Mouse (Mus musculus): ENCODE results near the gene Rassf8.

Rassf8 gene

DNA sequence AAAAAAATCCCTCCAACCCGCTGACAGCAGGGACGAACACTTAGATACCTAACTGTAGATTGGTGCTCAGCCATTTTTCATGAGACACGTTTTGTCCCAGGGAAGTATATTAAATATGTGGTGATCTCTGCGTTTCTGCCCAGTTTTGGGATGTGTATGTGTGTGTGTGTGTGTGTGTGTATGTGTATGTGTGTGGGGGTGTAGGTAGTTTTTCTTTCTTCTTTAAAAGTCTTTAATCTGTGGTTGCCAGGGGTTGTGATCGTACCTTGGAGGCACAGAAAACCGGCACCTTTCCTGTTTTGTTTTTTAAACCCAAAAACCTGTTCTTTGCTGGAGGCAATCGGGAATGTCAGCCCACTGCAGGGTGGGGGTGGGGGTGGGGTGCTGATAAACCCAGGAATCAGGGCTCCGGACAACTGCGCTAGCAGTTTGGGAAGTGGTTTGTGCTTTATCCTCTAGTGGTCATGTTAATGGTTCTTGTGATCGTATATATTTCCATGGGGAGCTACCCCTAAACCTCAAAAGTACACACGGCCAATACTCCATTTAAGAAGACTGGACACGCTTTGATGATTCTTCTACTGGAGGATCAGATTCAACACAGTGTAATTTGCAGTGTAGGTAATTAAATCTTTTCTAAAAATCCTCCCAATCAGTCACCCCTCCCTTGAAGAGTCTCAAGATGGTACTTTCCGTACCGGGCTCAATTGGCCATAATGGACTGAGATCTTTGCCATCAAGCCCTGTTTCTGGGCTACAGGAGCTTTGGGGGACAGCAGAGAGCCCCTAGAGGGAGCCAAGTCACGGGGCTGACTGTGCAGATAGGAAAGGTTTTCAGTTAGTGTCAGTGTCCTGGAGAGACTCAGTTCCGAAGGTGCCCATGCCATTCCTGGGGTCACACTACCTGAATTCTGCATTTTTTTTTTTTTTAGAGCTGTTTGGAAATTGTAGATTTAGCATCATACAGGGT, 1.4 kb downstream of the Rassf8 start:
- DNase-seq: peak; percentile 53 to 58

- peak; percentile 75 to 87 for DNase-seq
These were observed 3.8 kb downstream of the Rassf8 start for GRCm38 (mm10) chr6:145750394-145750793.

GRCm38 (mm10) chr6:145753296-145753695, 6.7 kb downstream of the Rassf8 start:
- DNase-seq: no peak

- peak; percentile 81 to 86 for DNase-seq
These were observed 7.9 kb downstream of the Rassf8 start for GRCm38 (mm10) chr6:145754416-145754815.

DNA sequence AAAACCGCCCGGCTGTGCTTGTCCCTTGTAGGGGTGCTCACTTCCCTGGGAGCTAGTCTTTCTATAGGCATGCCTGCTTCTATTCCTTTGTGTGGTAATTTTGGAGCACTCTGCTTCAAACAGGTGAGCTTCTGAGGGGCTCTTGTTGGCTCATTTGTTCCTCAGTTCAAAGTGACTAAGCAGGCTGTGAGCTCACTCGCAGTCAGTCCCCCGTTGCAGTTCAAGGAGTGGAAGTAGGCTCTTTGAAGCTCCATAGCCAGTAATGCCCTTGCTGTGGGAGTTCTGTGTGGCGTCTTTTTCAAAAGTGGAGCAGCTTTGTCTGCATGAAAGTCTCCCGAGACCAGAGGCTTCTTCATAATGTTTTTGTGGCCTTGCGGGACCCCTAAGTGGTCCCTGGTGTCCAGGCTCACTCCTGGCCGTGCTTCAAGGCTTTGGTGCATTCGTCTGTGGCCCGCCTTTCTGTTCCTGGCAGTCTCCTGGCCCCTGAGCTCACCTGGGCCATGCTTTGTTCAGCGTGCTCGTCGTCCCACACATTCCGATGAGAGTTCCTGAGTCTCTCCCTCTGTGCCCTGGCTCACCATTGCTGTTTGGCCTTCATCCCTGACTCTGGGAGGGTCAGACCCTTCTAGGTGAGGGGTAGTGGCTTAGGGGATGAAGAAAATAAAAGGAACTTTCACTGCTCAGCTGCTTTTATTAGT, 9.5 kb downstream of the Rassf8 start:
- no peak for DNase-seq

- DNase-seq: no peak
These were observed 10.1 kb downstream of the Rassf8 start for GRCm38 (mm10) chr6:145756640-145757005.

GRCm38 (mm10) chr6:145757346-145757745, 10.8 kb downstream of the Rassf8 start:
- no peak for DNase-seq

- no peak for DNase-seq
These were observed 12.1 kb downstream of the Rassf8 start for GRCm38 (mm10) chr6:145758685-145759084.

- DNase-seq: no peak
These were observed 12.9 kb downstream of the Rassf8 start for GRCm38 (mm10) chr6:145759432-145759831.

- no peak for DNase-seq
These were observed 13.9 kb downstream of the Rassf8 start for GRCm38 (mm10) chr6:145760246-145761016.

- no peak for DNase-seq
These were observed 14.8 kb downstream of the Rassf8 start for GRCm38 (mm10) chr6:145761151-145761935.

GRCm38 (mm10) chr6:145762016-145762415, 15.5 kb downstream of the Rassf8 start:
- DNase-seq: no peak

GRCm38 (mm10) chr6:145763051-145763450, 16.5 kb downstream of the Rassf8 start:
- no peak for DNase-seq

GRCm38 (mm10) chr6:145765011-145765410, 18.5 kb downstream of the Rassf8 start:
- DNase-seq: no peak

GRCm38 (mm10) chr6:145766971-145767370, 20.4 kb downstream of the Rassf8 start:
- DNase-seq: no peak

GRCm38 (mm10) chr6:145767637-145768036, 21.1 kb downstream of the Rassf8 start:
- DNase-seq: no peak

GRCm38 (mm10) chr6:145768671-145769292, 22.2 kb downstream of the Rassf8 start:
- DNase-seq: peak; percentile 79 to 82

GRCm38 (mm10) chr6:145769855-145770254, 23.3 kb downstream of the Rassf8 start:
- DNase-seq: peak; percentile 68

DNA sequence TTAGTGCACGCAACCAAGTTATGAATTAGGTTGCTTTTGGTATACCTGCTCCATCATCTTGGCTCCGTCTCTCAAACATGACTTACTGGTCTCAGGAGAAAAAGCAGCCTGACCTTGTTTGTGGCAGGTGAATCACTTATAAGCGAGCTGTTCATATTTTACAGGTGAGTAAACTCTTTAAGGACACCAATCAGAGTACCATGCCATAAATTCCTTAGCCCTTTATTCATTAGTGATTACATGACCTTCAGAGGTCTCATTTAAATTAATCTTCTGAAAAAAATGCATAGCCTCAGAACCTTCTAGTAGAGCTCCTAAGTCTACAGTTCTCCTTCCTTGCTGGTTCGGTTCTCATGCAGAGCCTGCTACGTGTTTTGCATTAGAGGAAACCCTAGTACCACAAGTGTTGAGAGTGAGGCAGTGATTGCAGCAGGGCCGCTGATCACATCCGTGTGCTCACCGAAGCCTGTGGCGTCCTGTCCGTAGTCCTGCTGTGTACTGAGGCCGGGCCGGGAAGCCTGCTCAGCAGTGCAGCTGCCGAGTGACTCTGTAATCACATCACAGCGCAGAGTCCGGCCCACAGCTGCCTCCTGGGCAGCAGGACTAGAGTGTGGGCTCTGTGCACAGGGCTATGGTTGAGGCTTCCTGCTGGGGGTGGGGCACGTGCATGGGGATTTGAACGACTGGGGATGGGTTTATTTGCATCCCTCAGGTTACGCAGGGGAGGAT, 23.9 kb downstream of the Rassf8 start:
- DNase-seq: no peak

DNA sequence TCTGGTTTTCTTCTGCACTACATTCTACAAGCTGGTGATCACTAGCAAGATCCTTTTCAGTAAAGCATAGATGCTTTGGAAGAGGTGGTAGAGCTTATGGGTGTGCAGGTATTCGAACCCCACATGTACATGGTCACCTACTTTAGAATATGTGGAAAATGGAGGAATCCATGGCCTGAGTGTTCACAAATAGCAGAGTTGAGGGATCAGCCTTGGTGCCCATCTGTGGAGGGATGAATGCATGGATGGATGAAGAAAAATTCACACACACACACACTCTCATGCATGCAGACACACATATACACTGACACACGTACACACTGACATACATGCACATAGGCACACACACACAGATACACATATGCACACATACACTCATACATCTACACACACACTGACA, 27.9 kb downstream of the Rassf8 start:
- no peak for DNase-seq

- no peak for DNase-seq
These were observed 29.7 kb downstream of the Rassf8 start for GRCm38 (mm10) chr6:145776241-145776640.
